Comparison of ENCODE assay signal across 10 mouse cellular contexts in genomic region chr9:46302142-46302541, GRCm38 (mm10). TPM values are rescaled to one million over a fixed set of nuclear protein-coding genes. Genes with fewer than 3 reads are reported as not detected.
DNase-seq lines count a peak whose midpoint lies in the region; ATAC-seq and TF ChIP-seq lines count a peak whose summit lies in the region.
"Had no signal": no experiment of that assay in that cellular context is flagged by ENCODE, and none has a peak within 500 bp of the region (broad histone marks: within the 10 kb centered on the region; RNA-seq: fewer than 3 reads in every experiment).

No protein-coding gene starts in this region.

- ATAC-seq in kidney, embryonic 14.5 days (ENCODE audit: low FRiP score, low TSS enrichment), result no peak
- peak; percentile 84 for ATAC-seq in granulocyte monocyte progenitor cell, adult 5-6 weeks (replicated peaks; ENCODE audit: poor library complexity, severe bottlenecking)

- intact Hi-C loops in left cerebral cortex, postnatal 25 days (cut with DNase I), result no loop called here

- no peak overlapping the region for H3K9ac ChIP-seq in kidney, embryonic 14.5 days (ENCODE audit: low read depth, low read length)
- no peak overlapping the region for H3K9ac ChIP-seq in MEL (ENCODE audit: control insufficient read depth, low read depth, low read length, poor library complexity, severe bottlenecking)
- H3K9ac ChIP-seq: midbrain, embryonic 12.5 days had no signal

- H3K4me1 ChIP-seq in kidney, embryonic 14.5 days (ENCODE audit: control insufficient read depth, insufficient read depth, low read length), result no peaks in the 10 kb centered on the region
- H3K4me1 ChIP-seq in MEL (ENCODE audit: control insufficient read depth in 1 of 2, insufficient read depth in 2 of 2, low read length in 2 of 2), result no peaks in the 10 kb centered on the region
- H3K4me1 ChIP-seq: midbrain, embryonic 12.5 days had no signal

- WGBS in kidney, embryonic 14.5 days, result 8% methylated on average over 2 of the region's 2 CpGs

- peaks cover 25% of the 10 kb centered on the region for H3K36me3 ChIP-seq in kidney, embryonic 14.5 days (ENCODE audit: control insufficient read depth, insufficient read depth, low read length)
- H3K36me3 ChIP-seq in MEL (ENCODE audit: control insufficient read depth in 1 of 2, insufficient read depth in 2 of 2, low read length in 2 of 2), result no peaks in the 10 kb centered on the region; a peak in 1 of 4 replicates

- no peaks in the 10 kb centered on the region for H3K79me2 ChIP-seq in MEL (ENCODE audit: control insufficient read depth, insufficient read depth, low read length, poor library complexity)

- H3K9me3 ChIP-seq in kidney, embryonic 14.5 days (ENCODE audit: control insufficient read depth, low read length), result no peaks in the 10 kb centered on the region
- no peaks in the 10 kb centered on the region for H3K9me3 ChIP-seq in MEL (replicated peaks; ENCODE audit: insufficient read depth, low read length)
- H3K9me3 ChIP-seq: midbrain, embryonic 12.5 days had no signal

- DNase-seq in kidney, adult 9 months, result peak; percentile 48
- DNase-seq in MEL (ENCODE audit: low read depth, low spot score), result peak; percentile 77
- peak; percentile 76 to 83 for DNase-seq in cerebellum, postnatal 10 days
- DNase-seq in left cerebral cortex, postnatal 25 days (ENCODE audit: low spot score in 2 of 2), result peak; percentile 49 to 60
- peak; percentile 72 for DNase-seq in naive thymus-derived CD4-positive, alpha-beta T cell, adult 2 months (ENCODE audit: low read depth)
- peak; percentile 56 for DNase-seq in thymus, postnatal 14 days

- peak; percentile 87 to 99 (median 96) for TF ChIP-seq CTCF in MEL (IDR thresholded peaks at IDR 0.05 in 2 of 3, conservative IDR thresholded peaks at IDR 0.05 in 1 of 3; ENCODE audit: control insufficient read depth in 1 of 3, insufficient read depth in 1 of 3, low read depth in 2 of 3, low read length in 3 of 3, poor library complexity in 1 of 3, severe bottlenecking in 1 of 3)

- peak; percentile 78 for TF ChIP-seq RAD21 in MEL (IDR thresholded peaks at IDR 0.05; ENCODE audit: low read depth, low read length)

- H3K4me2 ChIP-seq in kidney, embryonic 14.5 days (replicated peaks; ENCODE audit: low read depth, low read length), result no peak overlapping the region
- H3K4me2 ChIP-seq: midbrain, embryonic 12.5 days had no signal

- no peaks in the 10 kb centered on the region for H3K27me3 ChIP-seq in kidney, embryonic 14.5 days (ENCODE audit: control insufficient read depth, insufficient read depth, low read length)
- no peaks in the 10 kb centered on the region for H3K27me3 ChIP-seq in MEL (ENCODE audit: control insufficient read depth in 1 of 2, insufficient read depth in 2 of 2, low read length in 2 of 2)

- no peak for TF ChIP-seq POLR2A in MEL (IDR thresholded peaks at IDR 0.05; ENCODE audit: control insufficient read depth in 1 of 2, insufficient read depth in 1 of 2, low read depth in 1 of 2, low read length in 2 of 2, poor library complexity in 1 of 2)

- H3K4me3 ChIP-seq in kidney, embryonic 14.5 days (ENCODE audit: low read length), result no peak overlapping the region
- no peak overlapping the region for H3K4me3 ChIP-seq in MEL (ENCODE audit: control insufficient read depth in 1 of 2, insufficient read depth in 1 of 2, low read depth in 2 of 2, low read length in 2 of 2)
- H3K4me3 ChIP-seq: erythroblast, embryonic 14.5 days; midbrain, embryonic 12.5 days had no signal

- TF ChIP-seq EP300 in MEL (IDR thresholded peaks at IDR 0.05; ENCODE audit: low read depth in 1 of 2, low read length in 2 of 2), result no peak

- H3K27ac ChIP-seq in kidney, embryonic 14.5 days (ENCODE audit: low read depth, low read length), result no peak overlapping the region
- no peak overlapping the region for H3K27ac ChIP-seq in MEL (ENCODE audit: control insufficient read depth, low read depth, low read length)
- H3K27ac ChIP-seq: midbrain, embryonic 12.5 days had no signal

TF ChIP-seq in MEL, 35 proteins besides CTCF, POLR2A, EP300 and RAD21:
- TF ChIP-seq ZC3H11A (IDR thresholded peaks at IDR 0.05; ENCODE audit: low read depth, low read length) (peak; percentile 61), SIN3A (IDR thresholded peaks at IDR 0.05; ENCODE audit: low read length) (no peak), TAL1 (IDR thresholded peaks at IDR 0.05; ENCODE audit: low read length) (no peak), KAT2A (conservative IDR thresholded peaks at IDR 0.05; ENCODE audit: low read depth, low read length) (no peak), MYC (IDR thresholded peaks at IDR 0.05; ENCODE audit: low read depth, low read length) (no peak), SMC3 (IDR thresholded peaks at IDR 0.05; ENCODE audit: low read depth, low read length) (peak; percentile 77), BHLHE40 (IDR thresholded peaks at IDR 0.05; ENCODE audit: borderline replicate concordance, low read depth, low read length) (peak; percentile 30; the same call in 1 of the 2 replicates), ELF1 (IDR thresholded peaks at IDR 0.05; ENCODE audit: low read depth, low read length) (no peak), USF2 (IDR thresholded peaks at IDR 0.05; ENCODE audit: borderline replicate concordance in 1 of 2, insufficient read depth in 1 of 2, low read depth in 1 of 2, low read length in 2 of 2) (no peak), ZNF384 (IDR thresholded peaks at IDR 0.05; ENCODE audit: low read depth, low read length) (0 out of 2 replicates have a peak, but pooled peaks have one; percentile 34)
TF ChIP-seq in MEL: peak in this region for 4.

RNA-seq across cellular contexts. Expression of gene 4931429L15Rik, which starts 17.6 kb away (rescaled TPM):
- polyA plus RNA-seq in kidney, embryonic 14.5 days (2014; fragmentation: Nextera tagmentation; extraction: Ambion mirVana), result 0.23 TPM in 1 of 2 replicates, not detected in the other
- total RNA-seq in MEL (2012; rRNA removed), result not detected in 2 replicates
- polyA plus RNA-seq in MEL (2012; ENCODE audit: insufficient read depth in 1 of 2, insufficient read length in 2 of 2, low read depth in 1 of 2, low replicate concordance in 2 of 2, missing spikeins in 1 of 2), result not detected
- total RNA-seq in granulocyte monocyte progenitor cell, adult 5-6 weeks (2014; fragmentation: Nextera tagmentation), result not detected in 2 replicates
- not detected in 2 replicates for total RNA-seq in granulocyte monocyte progenitor cell, adult 5-6 weeks (2017)
- total RNA-seq in left cerebral cortex, postnatal 25 days (2021), result not detected
- polyA plus RNA-seq: erythroblast, embryonic 14.5 days; midbrain, embryonic 12.5 days had no signal

RNA-seq across cellular contexts. Expression of gene Bud13, which starts 19.3 kb away (rescaled TPM):
- 23.0 and 28.6 TPM in 2 replicates for polyA plus RNA-seq in kidney, embryonic 14.5 days (2014; fragmentation: Nextera tagmentation; extraction: Ambion mirVana)
- 13.5 and 13.9 TPM in 2 replicates for total RNA-seq in MEL (2012; rRNA removed)
- polyA plus RNA-seq in MEL (2012; ENCODE audit: insufficient read depth in 1 of 2, insufficient read length in 2 of 2, low read depth in 1 of 2, low replicate concordance in 2 of 2, missing spikeins in 1 of 2), result 10 to 100 TPM in 1 of 2 experiments, not detected in 1; 26.3 TPM
- total RNA-seq in granulocyte monocyte progenitor cell, adult 5-6 weeks (2014; fragmentation: Nextera tagmentation), result 22.3 and 28.0 TPM in 2 replicates
- total RNA-seq in granulocyte monocyte progenitor cell, adult 5-6 weeks (2017), result 15.6 and 16.2 TPM in 2 replicates
- total RNA-seq in left cerebral cortex, postnatal 25 days (2021), result 10 to 100 TPM; 11.2 to 11.5 TPM

RNA-seq across cellular contexts. Expression of gene Zpr1, which starts 29.3 kb away (rescaled TPM):
- 55.0 and 64.2 TPM in 2 replicates for polyA plus RNA-seq in kidney, embryonic 14.5 days (2014; fragmentation: Nextera tagmentation; extraction: Ambion mirVana)
- 87.0 and 99.7 TPM in 2 replicates for total RNA-seq in MEL (2012; rRNA removed)
- 100 to 1,000 TPM in 1 of 2 experiments, not detected in 1; 171 TPM for polyA plus RNA-seq in MEL (2012; ENCODE audit: insufficient read depth in 1 of 2, insufficient read length in 2 of 2, low read depth in 1 of 2, low replicate concordance in 2 of 2, missing spikeins in 1 of 2)
- 28.1 and 50.4 TPM in 2 replicates for total RNA-seq in granulocyte monocyte progenitor cell, adult 5-6 weeks (2014; fragmentation: Nextera tagmentation)
- 36.1 and 42.8 TPM in 2 replicates for total RNA-seq in granulocyte monocyte progenitor cell, adult 5-6 weeks (2017)
- total RNA-seq in left cerebral cortex, postnatal 25 days (2021), result 10 to 100 TPM; 31.9 to 34.1 TPM

RNA-seq across cellular contexts. Expression of gene Apoa5, which starts 33.7 kb away (rescaled TPM):
- polyA plus RNA-seq in kidney, embryonic 14.5 days (2014; fragmentation: Nextera tagmentation; extraction: Ambion mirVana), result not detected in 2 replicates
- total RNA-seq in MEL (2012; rRNA removed), result not detected in 2 replicates
- polyA plus RNA-seq in MEL (2012; ENCODE audit: insufficient read depth in 1 of 2, insufficient read length in 2 of 2, low read depth in 1 of 2, low replicate concordance in 2 of 2, missing spikeins in 1 of 2), result under 1 TPM in 1 of 2 experiments, not detected in 1; 0.04 TPM
- not detected in 2 replicates for total RNA-seq in granulocyte monocyte progenitor cell, adult 5-6 weeks (2014; fragmentation: Nextera tagmentation)
- total RNA-seq in granulocyte monocyte progenitor cell, adult 5-6 weeks (2017), result not detected in 2 replicates
- not detected for total RNA-seq in left cerebral cortex, postnatal 25 days (2021)
- polyA plus RNA-seq: erythroblast, embryonic 14.5 days; midbrain, embryonic 12.5 days had no signal
